In genomic region chr8:123894502-123895097, GRCm38 (mm10) we compare ENCODE assay signal across 9 mouse cellular contexts. TPM values are rescaled to one million over a fixed set of nuclear protein-coding genes. Genes with fewer than 3 reads are reported as not detected.
DNase-seq lines count a peak whose midpoint lies in the region; TF ChIP-seq lines count a peak whose summit lies in the region.
"Had no signal": no experiment of that assay in that cellular context is flagged by ENCODE, and none has a peak within 500 bp of the region (broad histone marks: within the 10 kb centered on the region; RNA-seq: fewer than 3 reads in every experiment).

TSS of gene Acta1 (minus strand) at chr8:123894751.

- no peak within 1 kb of the TSS for H3K4me3 ChIP-seq in bone marrow, adult 2 months (replicated peaks; ENCODE audit: control insufficient read depth, low read depth, low read length)

- no peak for DNase-seq in left cerebral cortex, adult 18-20 months (ENCODE audit: low spot score in 2 of 2)
- DNase-seq in left cerebral cortex, postnatal 10 days (ENCODE audit: extremely low spot score in 1 of 2, low spot score in 2 of 2) = no peak
- peak; percentile 92 for DNase-seq in gastrocnemius, postnatal 25 days
- no peak for DNase-seq in large intestine, adult 2 months (ENCODE audit: low read depth, low spot score)
- no peak for DNase-seq in testis, postnatal 10 days (ENCODE audit: low spot score)
- no peak for DNase-seq in natural killer cell, adult 2 months (ENCODE audit: low spot score in 2 of 2)
- DNase-seq in frontal cortex, postnatal 25 days (ENCODE audit: low spot score in 2 of 2) = no peak

- no peak within 1 kb of the TSS for H3K27ac ChIP-seq in bone marrow, adult 2 months (ENCODE audit: control insufficient read depth, insufficient read depth, low read depth, low read length, poor library complexity)
- H3K27ac ChIP-seq: kidney, postnatal 0 days had no signal

- TF ChIP-seq CTCF in bone marrow, adult 2 months (IDR thresholded peaks at IDR 0.05; ENCODE audit: control insufficient read depth, insufficient read depth, low read length) = no peak

- no peak for TF ChIP-seq POLR2A in bone marrow, adult 2 months (IDR thresholded peaks at IDR 0.05; ENCODE audit: borderline replicate concordance, control insufficient read depth, low read depth, low read length)

- H3K4me1 ChIP-seq in bone marrow, adult 2 months (ENCODE audit: control insufficient read depth, insufficient read depth, low read length) = no peaks in the 10 kb centered on the region

- 22% methylated on average over 15 of the region's 15 CpGs for WGBS in bone marrow, adult 2 months
- WGBS in large intestine, adult 2 months = 5% methylated on average over 15 of the region's 15 CpGs

- intact Hi-C loops in left cerebral cortex, postnatal 10 days (cut with DNase I) = loop anchor here (5.0 kb wide), 1 partner anchor 37 kb away; no protein-coding TSS in a partner anchor

RNA-seq across cellular contexts. Expression of gene Acta1, which starts in this region (rescaled TPM):
- 10 to 100 TPM; 10.2 to 11.9 TPM for total RNA-seq in left cerebral cortex, adult 18-20 months (2021)
- 1 to 10 TPM; 7.1 to 8.7 TPM for total RNA-seq in left cerebral cortex, postnatal 10 days (2021)
- polyA plus RNA-seq in bone marrow, adult 2 months (2011; ENCODE audit: insufficient read depth, insufficient read length, low replicate concordance, missing spikeins) = 41.5 and 54.8 TPM in 2 replicates
- total RNA-seq in gastrocnemius, postnatal 25 days (2021) = over 10,000 TPM; 60,490 to 60,709 TPM
- polyA plus RNA-seq in large intestine, adult 2 months (2012; rRNA removed) = 4.9 and 32.6 TPM in 2 replicates

Comparison
In these comparisons a context has a peak if more than half of its experiments do, and no peak if none do; other contexts are left out.
1. RNA of gene Acta1 (total RNA-seq): 60,490 to 60,709 TPM in gastrocnemius, postnatal 25 days; 10.2 to 11.9 TPM in left cerebral cortex, adult 18-20 months and 7.1 to 8.7 TPM in left cerebral cortex, postnatal 10 days; every median in the first group is over 1,000 times any median in the second.